Mouse (Mus musculus) left cerebral cortex, adult 8-10 months (tissue): ENCODE results near the gene Acot8. TPM values are rescaled to one million over a fixed set of nuclear protein-coding genes. Genes with fewer than 3 reads are reported as not detected.
A peak's percentile ranks its signal among the peaks of the same experiment; 100 is the strongest.
"Not testable (repeated sequence)": the region's sequence is repeated elsewhere in the genome, so short reads cannot be mapped to it uniquely, and the experiment has no call there.

Experiments used
- DNase-seq, 2 experiments: peaks; one replicate each; pipeline ENCODE4 v3.0.0; 2022; ENCODE audit warnings: low spot score in 2 of 2
- total RNA-seq, 4 experiments: library from RNA; stranded (reverse); gene quantifications; 2 replicates each; pipeline ENCODE4 v1.2.4; 2022

Gene Acot8
- total RNA-seq, 4 experiments from 2014 or later, result 22.0 to 27.6 (median 26.4) TPM

GRCm38 (mm10) chr2:164815348-164815747 lies 10.7 kb upstream of the Acot8 start:
- no peak for DNase-seq

DNA sequence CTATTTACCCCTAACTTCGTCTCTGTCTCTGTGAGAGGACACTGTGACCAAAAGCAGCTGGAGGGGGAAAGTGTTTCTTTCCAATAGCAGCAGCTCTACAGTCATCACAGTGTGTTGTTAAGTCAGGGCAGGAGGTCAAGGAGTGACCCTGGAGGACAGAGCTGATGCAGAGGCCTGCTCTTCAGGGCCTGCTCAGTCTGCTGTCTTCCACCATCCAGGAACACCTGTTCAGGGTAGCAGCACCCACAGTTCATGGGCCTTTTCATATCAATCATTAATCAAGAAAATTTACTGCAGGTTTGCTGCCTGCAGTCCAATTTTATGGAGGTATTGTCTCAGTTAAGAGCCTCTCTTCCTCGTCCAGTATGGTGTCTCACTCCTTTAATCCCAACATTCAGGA lies 8.9 kb upstream of the Acot8 start:
- no peak for DNase-seq

- DNase-seq, result no peak
Measured at GRCm38 (mm10) chr2:164806614-164807013, 1.9 kb upstream of the Acot8 start.

DNA sequence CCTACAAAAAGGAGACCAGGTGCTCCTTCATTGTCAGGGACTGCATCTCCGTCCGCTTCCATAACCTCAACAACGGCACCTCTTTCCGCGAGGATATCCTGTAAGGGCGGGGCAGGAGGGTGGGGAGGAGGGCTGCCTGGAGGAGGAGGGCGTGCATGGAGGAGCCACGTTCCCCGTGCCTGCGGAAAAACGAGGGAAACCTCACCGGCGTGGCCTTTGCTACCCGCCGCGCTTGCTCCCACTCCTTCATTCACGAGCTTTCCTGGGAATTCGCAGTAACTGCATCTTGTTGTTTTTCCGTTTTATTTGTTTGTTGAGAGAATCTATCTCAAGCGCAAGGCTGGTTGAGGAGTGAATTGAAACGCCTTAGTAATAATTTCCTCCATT lies 643 bp upstream of the Acot8 start:
- DNase-seq, result no peak

DNA sequence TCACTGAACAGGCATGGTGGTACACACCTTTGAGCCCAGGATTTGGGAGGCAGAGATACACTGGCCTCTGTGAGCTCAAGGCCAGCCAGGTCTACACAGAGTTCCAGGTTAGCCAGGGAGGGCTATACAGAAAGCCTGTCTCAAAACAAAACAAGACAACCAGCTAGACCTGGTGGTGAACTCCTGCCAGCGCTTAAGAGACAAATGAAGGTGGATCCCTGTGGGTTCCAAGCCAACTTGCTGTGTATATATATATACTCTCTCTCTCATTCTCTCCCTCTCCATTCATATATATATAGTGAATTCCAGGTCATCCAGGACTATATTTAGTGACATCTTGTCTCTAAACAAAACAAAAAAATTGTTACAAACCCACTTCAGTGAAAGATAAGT lies 765 bp downstream of the Acot8 start:
- no peak for DNase-seq

DNA sequence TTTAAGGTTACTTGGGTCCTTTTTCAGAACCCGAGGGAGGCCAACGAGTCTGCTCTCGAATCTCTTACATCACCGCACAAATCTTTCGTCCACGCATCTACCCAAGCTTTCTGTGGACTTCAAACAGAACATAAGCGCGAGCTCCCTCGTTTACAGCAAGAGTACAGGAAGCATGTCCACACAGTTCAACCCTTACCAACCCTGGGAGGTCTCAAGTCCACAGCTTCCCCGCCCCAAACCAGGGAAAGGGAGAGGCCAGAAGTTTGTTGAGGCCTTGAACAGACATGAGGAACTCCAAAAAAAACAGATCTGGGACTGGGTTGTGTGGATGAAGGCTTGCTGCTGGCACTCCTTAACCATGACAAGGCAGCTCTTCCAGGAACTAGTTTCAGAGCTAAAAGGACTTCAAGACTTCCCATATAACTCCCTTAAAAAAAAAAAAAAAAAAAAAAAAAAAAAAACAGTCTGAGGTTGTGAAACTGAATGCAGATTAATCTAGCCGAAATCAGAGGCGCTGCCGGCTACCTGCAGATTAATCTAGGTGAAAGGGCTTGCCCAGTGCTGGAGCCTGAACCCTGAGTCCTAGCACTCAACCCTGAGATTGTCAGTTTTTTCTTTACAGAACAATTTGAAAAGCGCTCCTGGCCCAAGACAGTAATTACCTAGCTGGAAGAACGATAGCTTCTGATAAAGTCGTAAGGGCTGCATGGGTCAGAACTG lies 1.3 kb downstream of the Acot8 start:
- no peak for DNase-seq

- no peak for DNase-seq
Measured at GRCm38 (mm10) chr2:164800252-164801004, 4.3 kb downstream of the Acot8 start.

DNA sequence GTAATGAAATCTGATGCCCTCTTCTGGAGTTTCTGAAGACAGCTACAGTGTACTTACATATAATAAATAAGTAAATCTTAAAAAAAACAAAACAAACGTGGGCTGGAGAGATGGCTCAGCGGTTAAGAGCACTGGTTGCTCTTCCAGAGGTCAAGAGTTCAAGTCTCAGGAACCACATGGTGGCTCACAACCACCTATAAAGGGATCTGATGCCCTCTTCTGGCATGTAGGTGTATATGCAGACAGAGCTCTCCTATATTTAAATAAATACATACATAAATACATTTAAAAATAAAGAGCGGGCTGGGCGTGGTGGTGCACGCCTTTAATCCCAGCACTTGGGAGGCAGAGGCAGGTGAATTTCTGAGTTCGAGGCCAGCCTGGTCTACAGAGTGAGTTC lies 6.1 kb downstream of the Acot8 start:
- not testable (repeated sequence) for DNase-seq

GRCm38 (mm10) chr2:164795868-164796267 lies 8.8 kb downstream of the Acot8 start:
- DNase-seq, result no peak

GRCm38 (mm10) chr2:164794293-164794692 lies 10.4 kb downstream of the Acot8 start:
- DNase-seq, result peak; percentile 48 to 75

- DNase-seq, result no peak
Measured at GRCm38 (mm10) chr2:164793772-164794171, 10.9 kb downstream of the Acot8 start.

DNA sequence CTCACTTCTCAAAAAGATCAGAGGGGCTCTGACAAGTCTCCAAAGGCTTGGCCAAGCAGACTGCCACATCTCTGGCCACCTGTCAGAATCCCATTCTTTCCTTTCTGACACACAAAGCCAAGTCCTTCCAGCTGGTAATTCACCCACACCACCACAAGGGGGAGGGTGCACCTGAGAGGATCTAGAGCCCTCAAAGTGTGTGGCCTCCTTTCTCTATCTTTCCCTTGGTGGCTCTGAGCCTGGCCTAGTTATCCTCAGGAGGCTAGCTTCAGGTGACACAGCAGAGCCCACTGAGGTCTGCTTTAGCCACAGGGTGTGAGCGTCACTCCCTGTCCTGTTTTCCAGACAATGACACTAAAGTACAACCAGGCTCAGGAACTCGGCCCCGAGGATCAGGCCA lies 11.4 kb downstream of the Acot8 start:
- DNase-seq, result no peak

- no peak for DNase-seq
Measured at GRCm38 (mm10) chr2:164792400-164793190, 12.1 kb downstream of the Acot8 start.

DNA sequence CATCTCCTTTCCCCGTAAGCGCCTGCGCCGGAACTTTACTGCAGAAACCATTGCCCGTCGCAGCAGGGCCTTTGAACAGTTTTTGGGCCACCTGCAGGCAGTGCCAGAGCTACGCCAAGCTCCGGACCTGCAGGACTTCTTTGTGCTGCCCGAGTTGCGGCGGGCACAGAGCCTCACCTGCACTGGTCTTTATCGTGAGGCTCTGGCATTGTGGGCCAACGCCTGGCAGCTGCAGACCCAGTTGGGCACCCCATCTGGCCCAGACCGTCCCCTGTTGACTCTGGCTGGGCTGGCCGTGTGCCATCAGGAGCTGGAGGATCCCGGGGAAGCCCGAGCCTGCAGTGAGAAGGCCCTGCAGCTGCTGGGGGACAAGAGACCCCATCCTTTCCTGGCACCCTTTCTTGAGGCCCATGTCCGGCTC lies 12.8 kb downstream of the Acot8 start:
- no peak for DNase-seq

DNA sequence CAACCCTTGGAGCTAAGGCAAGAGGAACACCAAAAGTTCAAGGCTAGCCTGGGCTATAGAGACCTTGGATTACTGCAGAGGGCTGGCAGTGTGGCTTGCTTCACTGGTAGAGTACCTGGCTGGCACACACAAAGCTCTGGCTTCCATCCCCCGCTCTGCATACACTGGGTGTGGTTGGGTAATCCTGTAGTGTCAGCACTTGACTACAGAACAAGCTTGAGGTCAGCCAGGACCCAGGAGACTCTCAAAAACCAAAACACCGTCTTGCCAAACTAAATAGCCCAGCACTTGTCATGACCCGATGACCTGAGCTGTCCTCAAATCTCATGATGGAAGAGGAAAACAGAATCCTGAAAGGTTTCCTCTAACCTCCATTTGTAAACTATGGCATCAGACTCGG lies 14.2 kb downstream of the Acot8 start:
- DNase-seq, result no peak

DNA sequence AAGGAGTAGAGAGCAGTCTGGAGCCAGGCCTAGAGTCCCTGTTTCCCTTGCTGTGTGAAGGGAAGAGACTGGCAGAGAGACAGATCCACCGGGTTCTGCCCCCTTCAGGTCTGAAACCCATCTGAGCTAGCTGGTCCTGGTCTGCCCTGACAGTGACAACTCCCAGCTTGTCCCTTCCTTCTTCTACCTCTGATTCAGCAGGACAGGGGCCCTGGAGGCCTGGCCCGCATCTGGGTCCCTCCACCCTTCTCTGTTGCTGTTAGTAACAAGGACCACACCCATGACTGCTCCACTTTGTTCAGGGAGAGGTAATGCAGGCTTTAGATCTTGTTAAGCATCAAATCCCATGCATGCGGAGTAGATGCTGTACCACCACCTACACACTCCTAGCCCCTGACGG lies 16.3 kb downstream of the Acot8 start:
- DNase-seq, result no peak

DNA sequence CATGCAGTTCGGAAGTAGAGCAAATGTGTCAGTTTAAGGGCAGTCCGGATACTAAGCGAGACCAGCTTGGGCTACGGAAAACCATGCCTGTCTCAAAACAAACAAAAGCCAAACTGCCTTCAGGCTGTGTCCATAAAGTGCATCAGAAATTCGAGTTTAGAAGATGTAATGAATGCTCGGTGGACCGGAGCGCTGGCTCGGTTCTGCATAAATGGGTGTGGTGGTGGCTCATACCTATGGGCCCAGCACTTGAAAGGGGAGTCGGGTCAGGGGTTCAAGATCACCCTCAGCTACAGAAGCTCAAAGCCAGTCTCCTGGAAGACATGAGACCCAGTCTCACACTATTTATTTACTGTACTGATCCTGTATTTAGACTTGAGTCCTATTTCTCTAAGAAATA lies 16.9 kb downstream of the Acot8 start:
- DNase-seq, result no peak

DNA sequence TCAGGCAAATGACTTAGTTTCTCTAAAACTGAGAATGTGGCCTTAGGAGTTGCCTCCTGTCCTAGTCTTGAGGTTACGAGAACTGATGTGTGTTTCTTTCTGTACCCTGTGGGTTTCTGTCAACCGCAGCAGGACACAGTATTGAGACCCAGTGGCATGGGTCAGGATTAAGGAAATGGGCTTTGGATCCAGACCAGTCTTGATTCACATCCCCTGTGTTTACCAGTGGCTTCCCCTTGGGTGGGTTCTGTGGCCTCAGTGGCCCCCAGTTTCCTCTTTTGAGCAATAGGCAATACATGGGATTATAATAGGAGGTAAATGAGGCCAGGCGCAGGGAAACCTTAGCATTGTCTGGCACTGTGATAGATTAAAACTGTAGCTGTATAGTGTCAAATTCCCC lies 17.6 kb downstream of the Acot8 start:
- no peak for DNase-seq

GRCm38 (mm10) chr2:164786388-164786885 lies 18.2 kb downstream of the Acot8 start:
- no peak for DNase-seq

DNA sequence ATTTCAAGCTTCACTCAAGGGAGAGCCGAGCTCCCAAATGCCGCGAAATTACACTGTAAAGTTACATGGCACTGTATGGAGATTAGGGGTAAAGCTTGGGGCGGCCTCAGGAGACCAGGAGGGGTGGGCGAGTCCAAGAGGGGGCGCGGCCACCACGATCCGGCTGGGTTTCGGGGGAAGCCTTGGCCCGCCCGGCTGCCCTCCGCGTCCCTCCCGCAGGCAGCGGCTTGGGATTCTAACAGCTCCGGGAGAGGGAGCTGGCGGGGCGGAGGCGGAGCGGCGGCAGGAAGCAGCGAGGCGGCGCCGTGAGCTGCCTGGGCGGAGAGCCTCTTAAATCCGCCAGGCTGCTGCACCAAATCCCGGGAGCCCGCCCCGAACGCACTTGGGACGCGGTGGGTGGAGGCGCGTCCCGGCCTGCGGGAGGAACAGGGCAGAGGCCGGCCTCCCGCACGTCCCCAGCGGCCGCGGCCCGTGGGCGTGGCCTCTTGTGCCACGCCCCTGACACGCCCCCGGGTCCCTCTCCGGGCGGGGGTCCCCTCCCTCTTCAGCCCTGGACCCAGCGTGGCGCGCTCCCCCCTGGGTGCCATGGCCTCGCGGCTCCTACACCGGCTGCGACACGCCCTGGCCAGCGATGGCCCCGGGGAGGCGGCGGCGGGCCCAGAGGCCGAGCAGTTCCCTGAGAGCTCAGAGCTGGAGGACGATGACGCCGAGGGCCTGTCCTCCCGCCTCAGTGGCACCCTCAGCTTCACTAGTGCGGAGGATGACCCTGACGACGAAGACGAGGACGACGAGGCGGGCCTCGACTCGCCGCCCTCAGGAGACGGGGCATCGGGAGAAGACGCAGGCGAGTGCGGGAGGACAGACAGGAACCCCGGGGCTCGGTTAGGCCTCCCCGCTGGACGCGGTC lies 18.9 kb downstream of the Acot8 start, which contains the start of gene Snx21:
Gene Snx21, plus strand, starts transcription at position 343 of the 907 bp plus-strand sequence.
- peak; percentile 76 to 91 for DNase-seq
